Mouse (Mus musculus) liver, postnatal 0 days (tissue): ENCODE data around the gene Pum3. TPM values are rescaled to one million over a fixed set of nuclear protein-coding genes. Genes with fewer than 3 reads are reported as not detected.
A peak's percentile ranks its signal among the peaks of the same experiment; 100 is the strongest.

Experiments used
- ATAC-seq: fragments of 200-750 bp; cut with Nextera tagmentation; 2 replicates; pipeline ENCODE4 v1.8.0; 2017; ENCODE audit warnings: mild to moderate bottlenecking, moderate library complexity
- DNase-seq: peaks from one replicate; pipeline ENCODE4 v3.0.0-alpha.2; 2016
- H3K27ac ChIP-seq: fragments of 300-500 bp; sonication (generic); 2 replicates; pipeline ENCODE4 v1.5.1; 2014; ENCODE audit warnings: antibody characterized with exemption, moderate library complexity, mild to moderate bottlenecking, low read depth
- H3K27me3 ChIP-seq: fragments of 300-500 bp; sonication (generic); 2 replicates; pipeline ENCODE4 v1.6.1; 2014; ENCODE audit warnings: low read length, control low read depth, mixed read lengths; ENCODE audit not compliant: insufficient read depth
- H3K36me3 ChIP-seq: fragments of 300-500 bp; sonication (generic); replicated peaks from 2 replicates; pipeline ENCODE4 v1.6.1; 2014; ENCODE audit warnings: mild to moderate bottlenecking, control low read depth, low read length, moderate library complexity, mixed read lengths; ENCODE audit not compliant: insufficient read depth
- H3K4me1 ChIP-seq: fragments of 300-500 bp; sonication (generic); 2 replicates; pipeline ENCODE4 v1.6.1; 2014; ENCODE audit warnings: antibody characterized with exemption, mild to moderate bottlenecking, control low read depth; ENCODE audit not compliant: insufficient read depth
- H3K4me2 ChIP-seq: fragments of 300-500 bp; sonication (generic); 2 replicates; pipeline ENCODE4 v1.6.1; 2014; ENCODE audit warnings: low read depth, mild to moderate bottlenecking, low read length, moderate library complexity, mixed read lengths
- H3K4me3 ChIP-seq: fragments of 300-500 bp; sonication (generic); 2 replicates; pipeline ENCODE4 v1.5.1; 2014; ENCODE audit warnings: low read depth, low read length
- H3K9ac ChIP-seq: fragments of 300-500 bp; sonication (generic); replicated peaks from 2 replicates; pipeline ENCODE4 v1.6.1; 2014; ENCODE audit warnings: mild to moderate bottlenecking, moderate library complexity
- H3K9me3 ChIP-seq: fragments of 300-500 bp; sonication (generic); 2 replicates; pipeline ENCODE4 v1.6.1; 2016; ENCODE audit warnings: mild to moderate bottlenecking, control low read depth, low read length, mixed read lengths
- CTCF ChIP-seq: sonication (generic); IDR thresholded peaks from 2 replicates; pipeline ENCODE4 v1.5.1; 2016; ENCODE audit warnings: antibody characterized with exemption, low read depth
- EP300 ChIP-seq: IDR thresholded peaks from 2 replicates; pipeline ENCODE4 v1.6.1; 2016; ENCODE audit warnings: antibody characterized with exemption, low read depth, mild to moderate bottlenecking
- WGBS: fragments of 180-500 bp; shearing (Covaris S2); extraction: QIAGEN DNeasy Blood & Tissue Kit; methylation state at CpG from one replicate; pipeline ENCODE4 v1.1.7; 2014; ENCODE audit not compliant: insufficient replicate concordance; 5-methylcytosine and 5-hydroxymethylcytosine counted together
- polyA plus RNA-seq: library from polyadenylated mRNA; unstranded; fragments of >200 nt; fragmentation: Nextera tagmentation; extraction: Ambion mirVana; gene quantifications from 2 replicates; pipeline ENCODE4 v1.2.1, GENCODE M21; 2015

The Pum3 gene
- polyA plus RNA-seq, 1 experiment from 2014 or later: 37.8 TPM

GRCm38 (mm10) chr19:27437982-27438652 is 8.5 kb upstream of the Pum3 start:
- H3K36me3 ChIP-seq: no peaks in the 10 kb centered on the region
- no peak overlapping the region for H3K27ac ChIP-seq
- no peak overlapping the region for H3K4me3 ChIP-seq
- ATAC-seq (peak; percentile 57), DNase-seq (no peak)
- TF ChIP-seq EP300 (no peak), CTCF (no peak)
- no peaks in the 10 kb centered on the region for H3K27me3 ChIP-seq
- 60% methylated on average over 10 of the region's 10 CpGs for WGBS
- 0 out of 2 replicates have a peak overlapping the region, but pooled peaks have one; percentile 7 for H3K4me2 ChIP-seq
- no peaks in the 10 kb centered on the region for H3K4me1 ChIP-seq
- no peak overlapping the region for H3K9ac ChIP-seq
- H3K9me3 ChIP-seq: no peaks in the 10 kb centered on the region

- DNase-seq (peak; percentile 26), ATAC-seq (no peak)
- peaks cover 23% of the 10 kb centered on the region for H3K4me1 ChIP-seq
- TF ChIP-seq CTCF: no peak
- TF ChIP-seq EP300: no peak
- 1% methylated on average over 10 of the region's 10 CpGs for WGBS
- no peaks in the 10 kb centered on the region for H3K9me3 ChIP-seq
- peak overlapping the region; percentile 84 for H3K9ac ChIP-seq
- H3K27ac ChIP-seq: peak overlapping the region; percentile 96
- peaks cover 3% of the 10 kb centered on the region for H3K36me3 ChIP-seq
- peak overlapping the region; percentile 95 for H3K4me2 ChIP-seq
- H3K4me3 ChIP-seq: peak overlapping the region; percentile 89
- H3K27me3 ChIP-seq: no peaks in the 10 kb centered on the region
Observed at GRCm38 (mm10) chr19:27430406-27430805, 781 bp upstream of the Pum3 start.

GRCm38 (mm10) chr19:27429281-27429680 is 344 bp downstream of the Pum3 start:
- under 1% methylated on average over 16 of the region's 16 CpGs for WGBS

GRCm38 (mm10) chr19:27427865-27428264 is 1.8 kb downstream of the Pum3 start:
- H3K9me3 ChIP-seq: no peaks in the 10 kb centered on the region
- no peak for TF ChIP-seq CTCF
- no peak for TF ChIP-seq EP300
- peaks cover 23% of the 10 kb centered on the region for H3K4me1 ChIP-seq
- H3K27me3 ChIP-seq: no peaks in the 10 kb centered on the region
- no peak for DNase-seq
- ATAC-seq: no peak
- no peak overlapping the region for H3K9ac ChIP-seq
- no peak overlapping the region for H3K4me2 ChIP-seq
- WGBS: 65% methylated on average over 2 of the region's 2 CpGs
- no peak overlapping the region for H3K4me3 ChIP-seq
- H3K36me3 ChIP-seq: peaks cover 23% of the 10 kb centered on the region
- H3K27ac ChIP-seq: no peak overlapping the region

More at GRCm38 (mm10) chr19:27429281-27429680, 344 bp downstream of the Pum3 start:
- no peaks in the 10 kb centered on the region for H3K9me3 ChIP-seq
- H3K9ac ChIP-seq: peak overlapping the region; percentile 75
- H3K27ac ChIP-seq: peak overlapping the region; percentile 82
- ATAC-seq (peak; percentile 8), DNase-seq (no peak)
- H3K36me3 ChIP-seq: peaks cover 14% of the 10 kb centered on the region
- peaks cover 23% of the 10 kb centered on the region for H3K4me1 ChIP-seq
- TF ChIP-seq EP300 (no peak), CTCF (no peak)
- peak overlapping the region; percentile 95 for H3K4me2 ChIP-seq
- H3K4me3 ChIP-seq: peak overlapping the region; percentile 89
- H3K27me3 ChIP-seq: no peaks in the 10 kb centered on the region

- Histone ChIP-seq H3K9me3 (no peaks in the 10 kb centered on the region), H3K36me3 (peaks cover 34% of the 10 kb centered on the region), H3K27ac (no peak overlapping the region), H3K9ac (no peak overlapping the region), H3K27me3 (no peaks in the 10 kb centered on the region), H3K4me3 (no peak overlapping the region), H3K4me2 (no peak overlapping the region), H3K4me1 (peaks cover 23% of the 10 kb centered on the region)
- ATAC-seq (no peak), DNase-seq (no peak)
- peak; percentile 47 for TF ChIP-seq CTCF
- no peak for TF ChIP-seq EP300
- WGBS: 69% methylated on average over 1 of the region's 1 CpGs
Observed at GRCm38 (mm10) chr19:27426451-27426850, 3.2 kb downstream of the Pum3 start.

GRCm38 (mm10) chr19:27425656-27426055 is 4.0 kb downstream of the Pum3 start:
- 75% methylated on average over 7 of the region's 7 CpGs for WGBS
- ATAC-seq: no peak
- H3K4me1 ChIP-seq: peaks cover 16% of the 10 kb centered on the region

More at GRCm38 (mm10) chr19:27425656-27426055, 4.0 kb downstream of the Pum3 start:
- Histone ChIP-seq H3K9ac (no peak overlapping the region), H3K4me2 (no peak overlapping the region), H3K4me3 (no peak overlapping the region), H3K27me3 (no peaks in the 10 kb centered on the region), H3K36me3 (peaks cover 39% of the 10 kb centered on the region), H3K27ac (no peak overlapping the region), H3K9me3 (no peaks in the 10 kb centered on the region)
- peak; percentile 33 for DNase-seq
- TF ChIP-seq EP300: no peak
- TF ChIP-seq CTCF: peak; percentile 64
